Mouse (Mus musculus) hematopoietic stem cell, adult 5-6 weeks (primary cell): ENCODE results near the gene Stxbp4. TPM values are rescaled to one million over a fixed set of nuclear protein-coding genes. Genes with fewer than 3 reads are reported as not detected.

Source experiments
- ATAC-seq, 2 experiments: fragments of 125-278 bp in 1 of 2; replicated peaks in 1 of 2; 2 replicates each; pipeline ENCODE4 v1.8.0; 2016 to 2017; ENCODE audit warnings: inconsistent platforms in 2 of 2, mild to moderate bottlenecking in 2 of 2, moderate number of reproducible peaks in 2 of 2, low read depth in 1 of 2, moderate TSS enrichment in 1 of 2; ENCODE audit not compliant: low FRiP score in 2 of 2, poor library complexity in 2 of 2, severe bottlenecking in 2 of 2, insufficient read depth in 1 of 2, low TSS enrichment in 1 of 2
- total RNA-seq: library from RNA; stranded (forward); fragments of 172-1452, 232-1000 nt; gene quantifications from 2 replicates; pipeline ENCODE4 v1.2.3, GENCODE M21; 2017

Gene Stxbp4
- total RNA-seq, 1 experiment from 2014 or later = 27.6 TPM

DNA sequence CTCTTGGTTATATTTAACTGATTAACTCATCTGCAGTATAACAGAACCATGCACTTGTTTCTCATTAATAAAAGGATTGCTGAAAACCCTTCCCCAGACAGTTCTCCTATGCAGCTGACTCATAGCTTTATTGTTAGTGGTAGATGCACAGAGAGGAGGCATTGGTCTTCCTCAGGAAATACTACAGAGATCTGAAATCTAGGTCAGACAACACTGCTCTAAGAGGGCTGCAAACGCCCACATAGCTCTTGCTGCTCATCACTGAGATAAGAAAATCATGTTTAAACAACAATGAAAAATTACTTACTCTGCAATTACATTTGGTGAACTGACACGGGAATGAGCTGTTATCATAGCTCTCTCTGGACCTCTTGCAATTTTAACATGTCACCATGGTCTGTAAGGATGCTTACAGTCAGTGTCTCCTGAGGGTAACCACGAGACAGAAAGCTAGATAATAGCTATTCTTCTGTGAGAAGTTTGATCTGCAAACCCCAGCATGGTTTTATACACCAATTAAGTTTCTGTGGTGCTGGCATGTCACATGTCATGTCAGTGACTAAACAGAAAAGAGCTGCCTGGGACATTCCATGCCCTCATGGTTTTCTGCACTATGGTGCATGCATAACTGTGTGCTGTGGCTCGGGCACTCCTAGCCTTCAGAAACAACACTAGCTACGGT is 125.2 kb downstream of the Stxbp4 start:
- peak; percentile 53 to 62; a peak in 2 of 4 replicates for ATAC-seq

DNA sequence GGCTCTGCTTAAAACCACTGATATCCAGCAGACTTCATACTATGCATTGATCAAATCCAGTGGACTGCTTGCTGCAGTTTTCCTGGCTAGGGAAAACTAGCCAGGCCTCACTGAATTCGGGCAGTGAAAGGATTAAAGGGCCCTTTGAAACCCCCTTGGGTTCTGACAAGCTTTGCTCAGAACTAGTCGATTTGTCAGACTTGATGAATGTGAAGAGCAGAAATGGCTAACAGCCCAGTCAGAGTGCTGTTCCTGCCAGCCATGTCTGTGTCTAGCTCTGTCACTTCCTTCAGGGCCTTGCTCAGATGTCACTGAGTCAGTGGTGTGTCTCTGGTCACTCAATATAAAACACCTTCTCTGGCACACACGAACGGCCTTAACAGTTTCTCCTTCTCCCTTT is 136.0 kb downstream of the Stxbp4 start:
- ATAC-seq = no peak

DNA sequence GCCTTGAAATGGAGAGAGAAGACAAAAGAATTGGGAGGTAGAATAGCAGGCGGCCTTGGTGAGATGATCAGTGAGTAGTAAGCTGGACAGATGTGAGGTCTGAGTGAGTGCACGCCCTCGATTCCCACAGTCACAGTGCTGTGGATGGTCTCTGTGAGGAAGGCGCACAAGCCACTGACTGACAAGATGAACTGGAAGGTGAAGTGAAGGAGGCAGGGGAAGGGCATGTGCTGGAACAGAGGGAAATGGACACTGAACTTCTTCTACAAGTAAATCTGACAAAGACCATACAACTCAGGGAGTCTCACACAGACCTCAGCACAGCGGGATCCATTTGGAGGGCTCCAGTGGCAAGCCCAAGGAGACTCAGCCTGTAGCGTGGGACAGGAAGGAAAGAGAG is 138.0 kb downstream of the Stxbp4 start:
- ATAC-seq = no peak

DNA sequence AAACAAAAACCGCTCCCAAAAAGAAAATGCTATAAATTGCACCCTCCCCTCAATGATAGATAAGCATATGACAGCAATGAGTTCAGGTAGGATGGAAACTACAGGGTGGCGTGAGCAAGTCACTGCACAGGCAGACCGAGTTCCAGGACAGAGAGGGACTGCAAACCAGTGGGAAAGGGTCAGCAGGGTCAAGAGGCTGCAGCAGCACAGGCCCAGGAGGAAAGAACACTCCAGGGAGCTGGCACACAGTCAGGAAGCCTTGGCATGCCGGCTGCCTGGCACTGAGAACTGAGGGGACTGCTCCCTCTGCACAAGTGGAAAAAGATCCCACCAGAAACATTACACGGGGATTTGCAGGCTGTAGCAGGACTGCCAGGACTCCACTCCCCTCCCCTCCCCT is 139.4 kb downstream of the Stxbp4 start:
- no peak for ATAC-seq

DNA sequence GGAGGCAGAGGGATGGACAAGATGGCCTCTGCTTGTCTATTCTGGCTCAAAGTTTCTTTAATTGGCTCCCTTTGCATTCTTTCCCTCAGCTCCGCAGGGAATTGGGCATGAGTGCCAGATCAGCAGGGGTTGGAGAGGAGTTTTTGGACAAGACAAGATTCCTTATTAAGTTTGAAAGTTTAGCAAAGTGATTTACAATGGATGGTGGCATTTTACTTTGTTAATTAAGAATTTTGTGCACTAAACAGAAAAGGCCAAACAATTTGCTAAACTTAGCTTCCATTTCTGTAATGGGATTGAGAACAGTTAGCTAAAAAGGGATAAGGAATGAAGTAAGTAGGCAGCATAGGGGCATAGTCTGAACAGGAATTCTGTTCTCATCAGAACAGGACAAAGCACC is 142.9 kb downstream of the Stxbp4 start:
- no peak for ATAC-seq

DNA sequence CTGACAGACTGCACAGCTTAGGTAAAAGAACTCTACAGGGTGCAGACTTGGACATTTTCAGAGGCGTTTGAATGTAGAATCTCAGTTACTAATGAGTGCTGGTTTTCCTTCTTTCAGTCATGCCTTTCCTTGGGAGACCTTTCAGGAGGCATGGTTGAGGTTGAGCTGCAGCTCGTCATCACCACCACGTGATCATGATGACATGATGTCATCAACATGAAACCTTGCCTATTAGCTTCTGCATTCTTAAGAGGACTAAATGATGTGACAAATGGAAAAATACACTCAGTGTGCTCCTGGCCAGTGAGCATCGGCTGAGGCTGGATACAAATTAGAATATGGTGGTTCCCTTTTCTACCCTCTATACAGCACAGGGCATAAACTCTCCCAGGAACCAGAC is 145.4 kb downstream of the Stxbp4 start:
- no peak for ATAC-seq

DNA sequence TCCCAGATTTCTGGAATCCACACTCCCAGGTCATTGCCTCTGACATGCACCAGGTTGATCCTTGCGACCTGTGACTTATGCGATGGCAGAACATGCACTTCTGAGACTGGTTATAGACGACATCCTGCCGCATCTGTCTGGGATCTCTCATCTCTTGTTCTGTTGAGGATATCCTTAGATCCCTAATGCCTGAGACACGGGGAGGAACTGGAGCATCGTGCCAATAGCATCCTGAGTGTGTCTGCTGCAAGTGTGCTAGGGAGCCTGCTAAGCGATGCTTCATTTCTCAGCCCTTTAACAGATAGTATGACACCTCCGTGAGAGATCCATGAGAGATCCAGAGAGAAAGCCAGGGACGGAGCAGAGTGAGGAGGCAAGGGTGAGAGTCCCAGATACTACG is 148.7 kb downstream of the Stxbp4 start:
- ATAC-seq = no peak

DNA sequence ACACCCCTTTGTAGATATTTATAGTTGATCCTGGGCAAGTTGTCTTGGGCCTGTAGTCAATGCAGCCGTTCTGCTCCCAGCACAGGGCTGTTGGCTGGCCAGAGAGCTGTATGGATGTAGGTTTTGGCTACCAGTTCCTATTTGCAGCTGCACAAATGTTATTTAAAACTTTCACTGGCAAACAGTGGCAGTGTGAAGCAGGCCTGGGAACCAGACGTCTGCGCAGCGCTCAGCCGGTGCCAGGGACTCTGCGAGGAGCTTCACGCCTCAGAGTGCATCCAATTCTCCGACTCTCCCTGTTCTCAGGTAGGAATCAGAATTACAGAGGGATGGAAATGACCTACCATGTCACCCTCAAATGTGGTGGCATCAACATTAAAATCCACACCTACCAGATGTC is 150.2 kb downstream of the Stxbp4 start:
- ATAC-seq = no peak

DNA sequence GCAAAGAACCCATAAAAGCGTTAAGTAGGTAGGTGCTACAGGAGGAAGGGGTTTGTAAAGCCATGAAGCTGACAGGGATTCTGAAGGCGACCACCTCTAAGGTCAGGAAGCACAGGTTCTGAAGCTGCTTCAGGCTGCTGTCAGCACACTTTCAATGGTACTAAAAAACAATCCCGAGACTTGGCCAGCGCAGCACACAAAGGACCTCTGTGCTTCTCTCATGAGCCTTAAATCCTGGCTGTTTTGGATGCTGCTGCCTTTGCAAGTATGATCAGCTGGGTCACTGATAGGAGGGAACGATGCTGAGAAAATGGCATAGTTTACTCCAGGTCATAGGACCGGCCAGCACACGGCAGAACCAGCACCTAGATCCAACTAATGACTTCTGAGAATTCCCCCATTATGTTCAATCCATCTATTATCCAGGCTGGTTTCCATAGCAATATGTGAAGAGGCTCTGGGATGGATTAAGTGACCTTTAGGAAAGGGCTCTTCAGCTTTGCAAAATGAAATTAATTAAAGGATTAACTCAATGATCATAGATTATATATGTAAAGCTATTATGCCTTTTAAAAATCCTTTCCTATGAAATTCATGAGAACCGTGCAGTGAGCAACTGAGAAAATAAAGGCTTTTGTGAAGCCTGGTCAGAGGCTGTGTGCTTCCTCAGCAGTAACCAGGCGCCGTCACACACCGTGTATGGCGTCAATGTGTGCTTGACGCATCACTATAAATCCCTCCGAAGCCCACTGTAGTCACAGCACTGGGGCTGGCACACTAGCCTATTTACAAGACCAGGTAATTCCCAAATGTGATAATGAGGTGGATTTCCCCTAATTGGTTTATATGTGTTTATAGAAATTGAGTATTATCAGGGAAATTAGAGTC is 152.9 kb downstream of the Stxbp4 start:
- no peak for ATAC-seq

DNA sequence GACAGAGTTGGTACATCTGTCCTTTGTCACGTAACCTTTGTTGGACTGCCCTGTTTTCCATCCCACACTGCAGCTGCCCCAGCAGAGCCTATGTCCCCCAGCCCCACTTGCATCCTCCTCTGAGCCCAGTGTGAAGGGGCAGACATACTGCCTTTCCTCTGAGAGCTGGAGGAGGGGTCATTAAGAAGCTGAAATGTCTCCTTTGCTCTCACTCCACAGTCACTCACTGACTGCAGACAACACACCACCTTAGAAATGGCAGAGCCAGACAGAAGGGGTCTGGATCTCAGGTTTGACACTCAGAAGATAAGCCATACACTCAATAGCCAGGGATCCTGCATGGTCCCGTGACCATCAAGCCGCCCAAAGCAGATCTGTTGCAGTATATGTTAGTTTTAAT is 154.1 kb downstream of the Stxbp4 start:
- no peak for ATAC-seq

DNA sequence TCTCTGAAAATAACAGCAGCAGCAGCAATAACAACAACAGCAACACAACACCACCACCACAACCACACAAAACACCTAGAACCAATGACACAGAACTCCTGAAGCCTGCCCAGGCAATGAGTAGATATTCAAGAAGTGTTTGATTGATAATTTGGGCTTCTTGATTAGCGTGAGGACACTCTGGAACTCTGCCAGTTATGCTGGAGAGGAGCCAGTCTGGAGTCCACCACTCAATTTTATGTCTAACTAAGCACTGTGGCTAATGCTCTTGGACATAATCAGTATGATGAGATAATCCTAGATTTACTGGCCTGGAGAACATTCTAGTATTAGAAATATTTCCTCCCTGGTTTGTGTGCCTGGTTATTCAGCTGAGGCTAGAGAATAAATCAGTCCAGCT is 156.1 kb downstream of the Stxbp4 start:
- ATAC-seq = no peak

DNA sequence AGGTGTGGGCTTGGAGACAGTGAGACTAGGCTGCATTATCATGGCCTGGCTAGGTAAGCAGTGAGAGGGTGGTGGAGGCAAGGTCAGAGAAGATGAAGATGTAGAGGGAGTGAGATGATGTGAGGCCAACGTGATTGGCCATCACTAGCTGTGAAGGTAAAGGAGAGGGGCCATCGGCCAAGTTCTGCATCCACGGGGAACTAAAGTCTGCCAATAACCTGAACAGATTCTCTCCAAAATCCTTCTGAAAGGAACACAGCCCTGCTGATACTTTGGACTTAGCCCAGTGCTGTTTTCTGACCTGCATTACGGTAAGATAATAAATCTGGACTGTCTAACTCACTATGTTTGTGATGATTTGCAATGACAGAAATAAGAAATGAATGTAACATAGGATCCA is 167.6 kb downstream of the Stxbp4 start:
- ATAC-seq = no peak

DNA sequence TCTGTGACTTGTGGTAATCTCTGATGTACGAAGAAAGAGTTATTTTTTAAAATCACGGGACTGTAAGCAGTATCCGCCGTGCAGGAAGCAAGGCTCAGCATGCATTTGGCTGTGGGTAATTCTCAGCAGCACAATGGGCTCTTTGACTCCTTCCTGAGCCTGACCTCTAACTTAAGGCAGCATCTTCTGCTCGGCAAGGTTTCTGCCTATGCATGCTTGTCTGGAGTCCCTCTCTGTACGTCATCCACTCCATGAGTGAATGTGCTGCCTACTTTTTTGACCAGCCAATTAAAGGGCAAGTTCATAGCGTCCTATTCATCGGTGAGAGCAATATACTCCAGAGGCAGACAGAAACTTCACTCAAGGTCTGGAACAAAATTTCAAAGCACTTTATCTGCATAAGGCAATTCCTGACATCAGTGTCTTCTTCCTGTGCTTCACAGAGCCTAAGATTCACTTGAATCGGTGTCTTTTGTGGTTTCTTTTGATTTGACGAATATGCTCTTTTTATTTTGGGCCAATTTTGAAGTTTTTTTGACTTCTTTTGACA is 173.8 kb downstream of the Stxbp4 start:
- no peak for ATAC-seq

DNA sequence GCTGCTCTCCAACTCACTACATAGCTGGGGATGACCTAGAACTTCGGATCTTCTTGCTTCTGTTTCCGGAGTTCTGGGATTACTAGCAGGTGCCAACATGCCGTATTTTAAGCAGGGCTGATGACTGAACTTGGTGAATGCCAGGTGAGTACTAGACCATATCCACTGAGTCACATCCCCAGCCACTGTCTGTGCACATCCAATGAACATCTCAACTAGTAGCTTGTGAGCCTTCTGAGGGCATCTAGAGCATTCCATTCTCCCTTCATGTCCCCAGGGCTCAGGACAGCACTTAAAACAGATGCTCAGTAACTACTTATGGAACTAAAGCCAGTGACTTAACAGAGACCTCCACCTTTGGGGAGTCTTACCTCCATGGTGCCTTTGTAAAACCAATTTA is 177.4 kb downstream of the Stxbp4 start:
- ATAC-seq = no peak

DNA sequence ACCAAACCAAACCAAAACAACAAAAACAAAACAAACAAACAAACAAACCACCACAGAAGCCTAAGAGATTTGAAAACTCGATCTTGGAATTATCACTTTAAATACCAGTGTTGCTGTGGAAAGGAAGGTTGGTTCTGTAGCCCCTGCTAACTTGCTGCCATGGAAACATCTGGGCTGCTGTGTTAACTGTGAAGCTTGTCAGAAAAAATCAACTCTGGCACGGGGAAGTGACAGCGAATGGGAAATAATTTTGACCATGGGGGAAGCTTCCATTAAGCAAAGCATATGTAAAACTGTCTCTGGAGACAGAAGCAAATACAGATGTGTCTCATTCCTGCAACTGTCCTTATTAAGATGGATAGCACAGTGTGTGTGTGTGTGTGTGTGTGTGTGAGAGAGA is 185.8 kb downstream of the Stxbp4 start:
- ATAC-seq = no peak

DNA sequence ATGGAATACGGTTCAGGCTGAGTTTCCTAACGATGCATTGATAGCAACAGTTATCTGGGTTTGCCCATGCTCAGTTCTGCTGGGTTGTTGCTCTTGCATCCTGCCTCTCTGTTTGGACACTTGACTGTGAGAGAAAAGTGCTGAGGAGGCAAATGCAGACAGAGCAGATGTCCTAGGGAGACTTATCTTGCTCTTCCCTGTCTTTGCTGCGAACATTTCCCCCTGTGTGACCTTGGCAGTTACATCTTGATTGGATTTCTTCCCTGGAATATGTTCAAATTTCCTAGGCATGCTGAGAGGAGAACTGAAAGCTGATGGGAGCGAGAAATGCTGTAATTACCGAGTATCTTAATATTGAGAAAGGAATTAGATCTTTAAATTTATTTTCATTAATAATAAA is 186.4 kb downstream of the Stxbp4 start:
- no peak for ATAC-seq

DNA sequence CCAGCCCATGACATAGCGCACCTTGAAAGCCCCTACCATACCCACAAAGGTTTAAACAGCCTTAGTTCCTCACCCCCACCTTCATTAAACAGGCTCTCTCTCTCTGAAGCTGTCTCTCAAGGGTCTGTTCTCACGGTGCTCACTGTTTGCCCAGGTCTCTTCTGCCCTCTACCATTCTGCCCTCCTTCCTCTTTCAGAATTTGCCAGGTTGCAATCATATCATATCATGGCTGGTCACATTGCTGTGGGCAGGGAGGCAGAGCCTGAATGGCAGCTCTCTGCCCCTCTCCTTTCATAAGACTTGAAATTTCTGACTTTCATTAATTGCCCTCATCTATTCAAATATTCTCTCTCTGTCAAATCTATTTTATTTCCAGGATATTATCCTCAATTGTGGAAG is 195.4 kb downstream of the Stxbp4 start:
- peak in 1 of 2 experiments; percentile 17; a peak in 1 of 4 replicates for ATAC-seq

DNA sequence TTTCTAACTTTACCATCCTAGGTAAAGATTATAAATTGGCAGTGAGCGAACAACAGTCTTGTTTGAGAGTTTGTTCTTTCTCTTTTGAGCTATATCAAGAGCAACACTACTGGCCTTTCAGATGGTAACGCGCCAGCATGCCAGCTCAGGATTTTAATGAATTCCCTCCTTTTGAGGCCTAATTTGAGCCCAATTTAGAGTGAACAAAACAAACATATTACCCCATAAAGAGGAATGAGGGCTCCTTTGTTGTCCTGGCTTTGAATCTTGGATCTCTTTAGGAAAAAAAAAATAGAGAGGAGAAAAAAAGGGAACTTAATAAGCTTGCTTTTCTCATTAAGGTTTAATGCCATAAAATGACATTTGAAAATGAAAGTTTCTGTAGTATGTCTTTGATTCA is 197.0 kb downstream of the Stxbp4 start:
- no peak for ATAC-seq
